Mouse (Mus musculus) E14TG2a.4 (cell line): ENCODE results near the gene Rps6ka2.

Source experiments
- CTCF ChIP-seq: conservative IDR thresholded peaks from 2 replicates; pipeline ENCODE4 v1.5.1; 2014; ENCODE audit warnings: low read length
- NANOG ChIP-seq: IDR thresholded peaks from 2 replicates; pipeline ENCODE4 v1.6.1; 2014; ENCODE audit warnings: borderline replicate concordance, low read length, mixed read lengths

DNA sequence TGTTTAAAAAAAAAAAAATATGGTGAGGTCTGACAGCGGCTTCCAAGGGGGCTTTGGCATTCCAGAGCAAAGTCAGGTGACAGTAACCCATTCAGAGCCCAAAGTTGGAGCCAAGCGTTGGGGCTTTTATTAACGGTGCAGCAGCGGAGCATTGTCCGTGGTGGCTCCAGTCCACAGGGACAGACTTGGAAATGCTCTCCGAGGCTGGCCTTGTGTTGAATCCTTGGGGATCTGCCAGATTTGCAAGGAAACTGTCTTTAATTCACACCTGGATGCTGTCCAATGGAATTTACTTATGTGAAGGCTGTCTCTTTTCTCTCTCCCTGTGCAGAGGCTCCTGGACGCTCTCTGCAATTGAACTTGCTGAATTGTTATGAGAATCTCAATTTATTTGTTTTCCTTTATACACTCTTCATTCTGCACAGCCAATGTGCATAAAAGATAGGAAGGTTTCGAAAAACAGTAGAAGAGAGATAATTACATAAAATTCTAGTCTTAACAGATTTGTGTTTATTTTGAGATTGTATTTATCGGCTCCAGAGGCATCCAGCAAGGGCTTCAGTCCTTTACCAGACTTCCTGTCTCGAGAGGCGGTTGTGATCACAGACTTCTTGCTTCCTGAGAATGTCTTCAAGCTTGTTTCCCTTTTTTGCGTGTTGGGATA, 95.9 kb downstream of the Rps6ka2 start:
- TF ChIP-seq CTCF (no peak), NANOG (no peak)
